Mouse (Mus musculus) layer of hippocampus, adult 2 months (tissue): ENCODE results near the gene Tbkbp1. TPM values are rescaled to one million over a fixed set of nuclear protein-coding genes. Genes with fewer than 3 reads are reported as not detected.

Source experiments
- DNase-seq, 2 experiments: peaks; one replicate each; pipeline ENCODE4 v3.0.0; 2022; ENCODE audit warnings: low spot score in 2 of 2
- H3K27ac ChIP-seq: fragments of 200-600 bp; 2 replicates; pipeline ENCODE4 v1.8.1; 2022
- H3K4me3 ChIP-seq: fragments of 200-600 bp; 2 replicates; pipeline ENCODE4 v1.8.1; 2022; ENCODE audit warnings: mild to moderate bottlenecking
- CTCF ChIP-seq: fragments of 200-600 bp; conservative IDR thresholded peaks from 2 replicates; pipeline ENCODE4 v1.8.1; 2022; ENCODE audit warnings: antibody characterized with exemption, mild to moderate bottlenecking, moderate library complexity
- microRNA-seq, 2 experiments: library from miRNA; unstranded; fragments of <30 nt; microRNA quantifications; one replicate each; pipeline ENCODE4 v1.2.0; 2021
- total RNA-seq, 2 experiments: library from RNA; stranded (reverse); gene quantifications; 2 replicates each; pipeline ENCODE4 v1.2.3; 2021

Gene Tbkbp1
- total RNA-seq, 2 experiments from 2014 or later: 91.8 to 96.9 TPM

- Histone ChIP-seq H3K4me3 (peak within 1 kb of the TSS; percentile 45), H3K27ac (no peak within 1 kb of the TSS)
- TF ChIP-seq CTCF: no peak
- DNase-seq: no peak
Measured at GRCm38 (mm10) chr11:97114671-97115601, 36.4 kb downstream of the Tbkbp1 start, which contains the start of gene Tbx21. TSS of gene Tbx21 (minus strand) at chr11:97115331.

GRCm38 (mm10) chr11:97112519-97113125 lies 38.7 kb downstream of the Tbkbp1 start:
- no peak for DNase-seq
- Histone ChIP-seq H3K27ac (no peak overlapping the region), H3K4me3 (no peak overlapping the region)
- TF ChIP-seq CTCF: no peak

GRCm38 (mm10) chr11:97108976-97109375 lies 42.3 kb downstream of the Tbkbp1 start:
- no peak overlapping the region for H3K27ac ChIP-seq
- H3K4me3 ChIP-seq: no peak overlapping the region
- no peak for TF ChIP-seq CTCF
- DNase-seq: no peak

- DNase-seq: no peak
- Histone ChIP-seq H3K27ac (no peak overlapping the region), H3K4me3 (no peak overlapping the region)
- no peak for TF ChIP-seq CTCF
Measured at GRCm38 (mm10) chr11:97104091-97104483, 47.2 kb downstream of the Tbkbp1 start.

GRCm38 (mm10) chr11:97103163-97104090 lies 47.9 kb downstream of the Tbkbp1 start:
- no peak for TF ChIP-seq CTCF
- Histone ChIP-seq H3K27ac (no peak overlapping the region), H3K4me3 (no peak overlapping the region)
- no peak for DNase-seq

GRCm38 (mm10) chr11:97101722-97102121 lies 49.6 kb downstream of the Tbkbp1 start:
- Histone ChIP-seq H3K27ac (no peak overlapping the region), H3K4me3 (no peak overlapping the region)
- TF ChIP-seq CTCF: peak; percentile 84
- peak; percentile 18 to 58 for DNase-seq

- H3K27ac ChIP-seq: no peak overlapping the region
- no peak for DNase-seq
- no peak overlapping the region; the same call in 1 of the 2 replicates for H3K4me3 ChIP-seq
- TF ChIP-seq CTCF: no peak
Measured at GRCm38 (mm10) chr11:97098791-97099190, 52.5 kb downstream of the Tbkbp1 start.

GRCm38 (mm10) chr11:97094600-97094999 lies 56.7 kb downstream of the Tbkbp1 start:
- H3K27ac ChIP-seq: no peak overlapping the region
- H3K4me3 ChIP-seq: no peak overlapping the region
- no peak for TF ChIP-seq CTCF
- DNase-seq: no peak

- TF ChIP-seq CTCF: no peak
- no peak overlapping the region for H3K4me3 ChIP-seq
- H3K27ac ChIP-seq: no peak overlapping the region
- DNase-seq: no peak
Measured at GRCm38 (mm10) chr11:97086365-97086764, 64.9 kb downstream of the Tbkbp1 start.

Small RNA genes lying within 50 kb of the gene (microRNA-seq; reads per million reads assigned to microRNA genes)
- gene Mir7235: 1.1 to 1.3 reads per million in 2 experiments

Other genes starting within 250 kb of the Tbkbp1 start
- 10 to 100 TPM; 34.5 to 41.6 TPM for gene Cdk5rap3, start 235.0 kb downstream of the Tbkbp1 start, total RNA-seq
- gene Prr15l, start 223.4 kb downstream of the Tbkbp1 start, total RNA-seq: not detected
- gene Pnpo, start 207.5 kb downstream of the Tbkbp1 start, total RNA-seq: 10 to 100 TPM; 36.7 to 36.8 TPM
- gene Sp2, start 168.5 kb downstream of the Tbkbp1 start, total RNA-seq: 10 to 100 TPM; 15.9 to 17.2 TPM
- 1 to 10 TPM in 1 of 2 experiments, under 1 TPM in 1; 0.79 to 1.2 TPM for gene Sp6, start 138.1 kb downstream of the Tbkbp1 start, total RNA-seq
- gene Scrn2, start 121.6 kb downstream of the Tbkbp1 start, total RNA-seq: 1 to 10 TPM; 4.9 to 5.5 TPM
- gene Lrrc46, start 110.1 kb downstream of the Tbkbp1 start, total RNA-seq: 1 to 10 TPM; 1.1 to 1.2 TPM
- gene Mrpl10, start 109.9 kb downstream of the Tbkbp1 start, total RNA-seq: 10 to 100 TPM; 74.0 to 81.6 TPM
- 10 to 100 TPM; 15.7 to 19.0 TPM for gene Osbpl7, start 100.9 kb downstream of the Tbkbp1 start, total RNA-seq
- under 1 TPM; 0.17 to 0.23 TPM for gene Tbx21, start 36.2 kb downstream of the Tbkbp1 start, total RNA-seq
- gene Kpnb1, start 36.4 kb upstream of the Tbkbp1 start, total RNA-seq: 100 to 1,000 TPM; 128 to 133 TPM
- 100 to 1,000 TPM; 142 to 151 TPM for gene Npepps, start 129.1 kb upstream of the Tbkbp1 start, total RNA-seq
- gene Mrpl45, start 164.2 kb upstream of the Tbkbp1 start, total RNA-seq: 10 to 100 TPM; 24.9 to 30.3 TPM
- under 1 TPM; 0.20 to 0.33 TPM for gene Gpr179, start 200.6 kb upstream of the Tbkbp1 start, total RNA-seq
- 10 to 100 TPM; 79.5 to 79.7 TPM for gene Socs7, start 211.1 kb upstream of the Tbkbp1 start, total RNA-seq